Mouse (Mus musculus) bone marrow, adult 2 months (tissue): ENCODE data around the gene Nt5c.

Experiments used
- CTCF ChIP-seq: fragments of 200-500 bp; IDR thresholded peaks from 2 replicates; pipeline ENCODE4 v1.5.1; 2011; ENCODE audit warnings: low read length, control low read depth; ENCODE audit not compliant: control insufficient read depth, insufficient read depth
- POLR2A ChIP-seq: fragments of 200-500 bp; IDR thresholded peaks from 2 replicates; pipeline ENCODE4 v1.6.1; 2011; ENCODE audit warnings: low read depth, mild to moderate bottlenecking, control low read depth, low read length, borderline replicate concordance; ENCODE audit not compliant: control insufficient read depth

DNA sequence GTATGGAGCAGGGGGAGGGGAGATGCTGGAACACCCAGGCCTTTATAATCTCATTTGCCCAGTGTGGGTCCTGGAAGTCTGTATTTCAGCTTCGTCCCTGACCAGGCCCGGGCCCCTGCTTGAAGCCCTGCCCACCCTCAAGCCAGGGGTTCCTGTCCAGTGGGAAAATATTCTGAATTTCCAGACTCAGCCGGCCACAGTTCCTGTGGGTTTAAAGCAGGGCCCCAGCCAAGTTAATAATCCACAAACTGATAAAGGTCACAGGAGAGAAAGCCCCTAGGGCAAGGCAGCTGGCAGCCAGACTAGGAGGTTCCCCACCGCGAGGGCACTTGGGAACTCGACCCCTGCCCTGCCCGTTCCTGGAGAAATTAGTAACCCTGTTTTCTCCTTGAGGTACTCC is 42.7 kb downstream of the Nt5c start:
- TF ChIP-seq CTCF: no peak
- no peak for TF ChIP-seq POLR2A
